Mouse (Mus musculus) liver, embryonic 16.5 days (tissue): ENCODE measurements at regions not wholly inside any gene's neighbourhood (a gene's known extent, or its start where the extent isn't known, plus 50 kb on each side); places are given as distances from the start of the nearest gene placed in this dataset.
"Not testable (repeated sequence)": the region's sequence is repeated elsewhere in the genome, so short reads cannot be mapped to it uniquely, and the experiment has no call there.

Experiments used
- ATAC-seq: fragments of 200-750 bp; cut with Nextera tagmentation; 2 replicates; pipeline ENCODE4 v1.8.0; 2017; ENCODE audit warnings: low read depth, mild to moderate bottlenecking, moderate number of reproducible peaks, moderate library complexity
- H3K27ac ChIP-seq: fragments of 300-500 bp; sonication (generic); 2 replicates; pipeline ENCODE4 v1.5.1; 2014; ENCODE audit warnings: mild to moderate bottlenecking, low read length
- H3K27me3 ChIP-seq: fragments of 300-500 bp; sonication (generic); 2 replicates; pipeline ENCODE4 v1.6.1; 2014; ENCODE audit warnings: low read depth, low read length, mixed read lengths; ENCODE audit not compliant: control insufficient read depth, insufficient read depth
- H3K36me3 ChIP-seq: fragments of 300-500 bp; sonication (generic); 2 replicates; pipeline ENCODE4 v1.6.1; 2014; ENCODE audit warnings: mild to moderate bottlenecking; ENCODE audit not compliant: control insufficient read depth, insufficient read depth
- H3K4me1 ChIP-seq: fragments of 300-500 bp; sonication (generic); 2 replicates; pipeline ENCODE4 v1.6.1; 2014; ENCODE audit warnings: low read depth, low read length, mixed read lengths; ENCODE audit not compliant: control insufficient read depth
- H3K4me2 ChIP-seq: fragments of 300-500 bp; sonication (generic); 2 replicates; pipeline ENCODE4 v1.6.1; 2014; ENCODE audit warnings: low read depth, low read length, mixed read lengths
- H3K4me3 ChIP-seq: fragments of 300-500 bp; sonication (generic); 2 replicates; pipeline ENCODE4 v1.5.1; 2014; ENCODE audit warnings: low read depth, mild to moderate bottlenecking, low read length
- H3K9ac ChIP-seq: fragments of 300-500 bp; sonication (generic); 2 replicates; pipeline ENCODE4 v1.6.1; 2014; ENCODE audit warnings: low read depth, low read length
- H3K9me3 ChIP-seq: fragments of 300-500 bp; sonication (generic); replicated peaks from 2 replicates; pipeline ENCODE4 v1.6.1; 2016; ENCODE audit warnings: low read length; ENCODE audit not compliant: control insufficient read depth
- WGBS: fragments of 180-500 bp; shearing (Covaris S2); extraction: QIAGEN DNeasy Blood & Tissue Kit; methylation state at CpG from one replicate; pipeline ENCODE4 v1.1.7; 2014; ENCODE audit not compliant: insufficient replicate concordance; 5-methylcytosine and 5-hydroxymethylcytosine counted together

DNA sequence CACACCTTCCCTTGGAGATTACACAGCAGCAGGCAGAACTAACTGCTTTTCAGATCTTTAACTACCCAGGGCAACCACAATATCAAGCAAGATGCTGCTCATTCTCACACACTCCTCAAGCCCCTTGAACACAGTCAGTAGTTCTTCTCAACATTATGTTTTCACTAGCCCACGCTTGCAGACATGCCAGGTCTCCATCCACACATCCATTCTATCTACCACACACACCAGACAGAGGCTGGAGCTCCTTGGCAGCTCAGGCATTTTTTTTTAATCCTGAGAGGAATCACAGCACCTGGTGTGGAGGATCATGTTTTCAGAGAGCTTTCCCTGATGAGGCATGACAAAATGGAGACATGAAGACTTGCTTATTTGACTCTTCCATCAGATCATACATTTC is 124.9 kb downstream of the Fasl start:
- Histone ChIP-seq H3K36me3 (no peaks in the 10 kb centered on the region), H3K9me3 (no peaks in the 10 kb centered on the region), H3K27ac (no peak overlapping the region), H3K27me3 (no peaks in the 10 kb centered on the region), H3K4me1 (no peaks in the 10 kb centered on the region), H3K9ac (no peak overlapping the region), H3K4me3 (no peak overlapping the region), H3K4me2 (no peak overlapping the region)
- no peak for ATAC-seq
- WGBS = 37% methylated on average over 1 of the region's 1 CpGs

DNA sequence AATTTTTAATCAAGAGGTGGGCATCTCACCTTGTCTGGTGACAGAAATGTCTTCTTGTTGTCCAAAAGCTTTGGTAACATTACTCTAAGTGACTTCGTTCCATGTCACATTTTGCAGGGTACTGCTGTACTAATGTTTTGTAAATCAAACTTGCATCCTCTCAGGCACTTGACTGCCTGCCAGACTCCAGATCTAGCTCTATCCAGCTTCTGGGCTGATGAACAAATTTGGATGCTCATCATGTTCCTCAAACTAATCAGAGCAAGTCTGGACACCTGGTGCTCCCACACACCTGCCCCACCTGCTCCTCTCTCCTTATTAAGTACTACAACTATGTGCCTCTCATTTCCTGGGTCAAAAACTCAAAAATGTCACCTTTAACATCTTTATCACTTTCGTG is 126.1 kb downstream of the Fasl start:
- Histone ChIP-seq H3K4me1 (no peaks in the 10 kb centered on the region), H3K4me3 (no peak overlapping the region), H3K27me3 (no peaks in the 10 kb centered on the region), H3K27ac (no peak overlapping the region), H3K4me2 (no peak overlapping the region), H3K36me3 (no peaks in the 10 kb centered on the region), H3K9ac (no peak overlapping the region), H3K9me3 (no peaks in the 10 kb centered on the region)
- ATAC-seq = no peak
- WGBS = 53% methylated on average over 2 of the region's 2 CpGs

DNA sequence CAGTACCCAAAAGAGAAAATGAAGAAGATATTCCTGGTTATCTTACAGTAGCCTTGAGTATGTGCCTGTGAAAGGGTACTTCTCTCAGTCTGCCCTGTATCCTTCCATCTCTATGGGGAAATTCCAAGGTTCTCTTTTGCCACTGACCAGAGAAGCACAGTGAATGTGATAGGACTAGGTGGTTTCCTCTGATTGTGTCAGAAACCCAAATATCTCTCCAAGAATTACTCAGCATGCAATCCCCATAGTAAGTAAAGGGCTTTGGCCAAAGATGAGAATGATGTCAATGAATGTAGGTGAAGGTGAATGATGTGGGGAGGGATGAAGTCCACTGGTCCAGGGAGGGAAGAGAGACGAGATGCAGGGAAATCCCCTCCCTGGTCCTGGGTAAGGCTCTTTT is 130.8 kb downstream of the Fasl start:
- H3K4me3 ChIP-seq = no peak overlapping the region
- H3K27me3 ChIP-seq = no peaks in the 10 kb centered on the region
- H3K4me2 ChIP-seq = no peak overlapping the region
- no peak for ATAC-seq
- no peaks in the 10 kb centered on the region for H3K9me3 ChIP-seq
- no peak overlapping the region for H3K27ac ChIP-seq
- 52% methylated on average over 1 of the region's 1 CpGs for WGBS
- no peaks in the 10 kb centered on the region for H3K36me3 ChIP-seq
- no peaks in the 10 kb centered on the region for H3K4me1 ChIP-seq
- H3K9ac ChIP-seq = no peak overlapping the region

DNA sequence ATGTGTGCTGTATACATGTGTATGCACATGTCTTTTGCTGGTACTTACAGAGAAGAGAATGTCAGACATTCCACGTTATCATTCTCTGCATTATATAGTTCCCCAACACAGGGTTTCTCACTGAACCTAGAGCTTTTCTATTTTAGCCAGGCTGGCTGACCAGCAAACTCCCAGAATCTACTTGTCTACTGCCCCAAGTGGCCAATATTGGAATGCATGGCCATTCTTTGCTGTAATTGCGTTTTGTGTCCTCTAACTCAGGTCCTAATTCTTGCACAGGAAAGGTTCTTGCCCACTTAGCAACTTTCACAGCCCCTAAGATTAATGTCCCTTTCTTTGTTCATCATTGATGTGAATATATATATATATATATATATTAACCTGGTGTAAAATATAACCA is 138.9 kb downstream of the Fasl start:
- Histone ChIP-seq H3K27ac (no peak overlapping the region), H3K4me3 (no peak overlapping the region), H3K9ac (no peak overlapping the region), H3K27me3 (no peaks in the 10 kb centered on the region), H3K9me3 (no peaks in the 10 kb centered on the region), H3K4me1 (no peaks in the 10 kb centered on the region), H3K4me2 (no peak overlapping the region), H3K36me3 (no peaks in the 10 kb centered on the region)
- WGBS = 53% methylated on average over 2 of the region's 2 CpGs
- ATAC-seq = no peak

DNA sequence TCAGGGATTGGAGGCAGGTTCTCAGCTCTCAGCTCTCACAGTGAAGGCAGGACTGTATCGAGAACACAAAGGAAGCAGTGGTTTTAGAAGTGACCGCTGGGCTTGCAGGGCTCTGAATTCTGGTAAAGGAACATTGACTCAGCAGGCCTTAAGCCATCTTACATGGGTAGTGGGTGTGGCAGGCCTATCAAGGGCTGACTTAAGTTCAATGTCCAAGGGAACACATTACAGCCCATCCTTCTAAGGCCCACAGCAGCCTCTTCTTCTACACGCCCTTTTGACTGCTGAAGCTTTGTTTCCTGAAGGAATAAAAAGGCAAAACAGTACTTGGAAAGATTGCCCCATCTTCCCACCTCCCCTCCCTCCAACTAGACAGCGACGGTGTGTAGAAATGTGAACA is 137.6 kb downstream of the Tnfsf18 start:
- H3K36me3 ChIP-seq = no peaks in the 10 kb centered on the region
- no peak overlapping the region for H3K27ac ChIP-seq
- no peak for ATAC-seq
- H3K9ac ChIP-seq = no peak overlapping the region
- H3K4me3 ChIP-seq = no peak overlapping the region
- H3K27me3 ChIP-seq = no peaks in the 10 kb centered on the region
- WGBS = 52% methylated on average over 5 of the region's 5 CpGs
- no peak overlapping the region for H3K4me2 ChIP-seq
- no peaks in the 10 kb centered on the region for H3K9me3 ChIP-seq
- no peaks in the 10 kb centered on the region for H3K4me1 ChIP-seq

DNA sequence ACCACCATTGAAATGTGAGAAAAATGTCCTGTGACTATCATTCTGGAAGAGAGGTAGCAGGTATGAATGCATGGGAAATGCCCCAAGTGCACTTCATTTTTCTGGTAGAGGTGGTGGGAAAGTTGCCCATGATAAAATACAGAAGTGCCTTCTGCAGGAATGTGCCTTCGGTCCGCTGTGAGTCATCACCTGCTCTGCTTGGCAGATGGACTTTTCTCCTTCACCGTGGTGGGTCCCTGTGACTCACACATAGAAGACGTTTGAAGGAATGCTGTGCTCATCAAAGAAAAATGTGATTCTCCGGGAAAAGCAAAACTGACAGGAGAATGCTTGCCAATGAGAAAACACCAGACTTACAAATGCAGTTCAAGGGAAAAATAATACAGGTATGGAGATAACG is 126.8 kb downstream of the Tnfsf18 start:
- no peaks in the 10 kb centered on the region for H3K27me3 ChIP-seq
- H3K4me1 ChIP-seq = no peaks in the 10 kb centered on the region
- no peaks in the 10 kb centered on the region for H3K9me3 ChIP-seq
- 68% methylated on average over 6 of the region's 6 CpGs for WGBS
- no peak overlapping the region for H3K9ac ChIP-seq
- no peak for ATAC-seq
- H3K27ac ChIP-seq = no peak overlapping the region
- H3K4me2 ChIP-seq = no peak overlapping the region
- H3K4me3 ChIP-seq = no peak overlapping the region
- H3K36me3 ChIP-seq = no peaks in the 10 kb centered on the region

DNA sequence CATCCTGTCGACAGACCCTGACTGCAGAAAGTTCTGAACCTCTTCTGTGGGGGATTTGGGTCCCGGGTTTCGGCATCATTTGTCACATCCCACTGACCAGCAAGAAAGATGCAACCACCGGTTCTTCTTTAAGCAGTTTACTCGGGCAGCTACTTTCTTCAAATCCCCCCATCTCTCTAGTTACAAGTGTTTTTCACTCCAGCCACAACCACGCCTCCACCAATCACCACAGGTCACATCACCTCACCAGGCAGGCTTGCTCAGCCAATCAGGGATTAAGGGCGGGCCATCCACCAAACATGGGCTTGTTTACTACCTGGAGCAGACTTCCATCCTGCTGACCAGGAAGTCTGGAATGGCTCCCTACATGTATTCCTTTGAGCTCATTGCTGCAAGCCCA is 119.6 kb downstream of the Tnfsf18 start:
- H3K27me3 ChIP-seq, H3K4me2 ChIP-seq, H3K9ac ChIP-seq, H3K4me1 ChIP-seq, H3K9me3 ChIP-seq, H3K4me3 ChIP-seq, H3K36me3 ChIP-seq, H3K27ac ChIP-seq, ATAC-seq: not testable (repeated sequence)
- 71% methylated on average over 7 of the region's 7 CpGs for WGBS

DNA sequence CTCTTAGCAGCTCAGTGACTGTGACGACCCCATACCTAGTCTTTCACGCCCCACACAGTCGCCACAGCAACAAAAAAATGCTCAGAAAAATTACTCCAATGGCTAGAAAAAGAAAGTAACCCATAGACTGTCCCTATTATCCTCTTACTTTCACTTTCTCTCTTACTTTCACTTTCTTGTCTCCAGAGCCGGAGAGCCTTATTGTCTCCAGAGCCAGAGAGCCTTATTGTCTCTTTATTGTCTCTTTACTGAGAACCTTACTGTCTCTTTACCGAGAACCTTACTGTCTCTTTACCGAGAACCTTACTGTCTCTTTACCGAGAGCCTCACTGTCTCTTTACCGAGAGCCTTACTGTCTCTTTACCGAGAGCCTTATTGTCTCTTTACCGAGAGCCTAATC is 119.2 kb downstream of the Tnfsf18 start:
- ATAC-seq, H3K4me2 ChIP-seq, H3K9me3 ChIP-seq, H3K27me3 ChIP-seq, H3K27ac ChIP-seq, H3K4me1 ChIP-seq, H3K9ac ChIP-seq, H3K36me3 ChIP-seq, H3K4me3 ChIP-seq: not testable (repeated sequence)
- WGBS = 69% methylated on average over 10 of the region's 10 CpGs

DNA sequence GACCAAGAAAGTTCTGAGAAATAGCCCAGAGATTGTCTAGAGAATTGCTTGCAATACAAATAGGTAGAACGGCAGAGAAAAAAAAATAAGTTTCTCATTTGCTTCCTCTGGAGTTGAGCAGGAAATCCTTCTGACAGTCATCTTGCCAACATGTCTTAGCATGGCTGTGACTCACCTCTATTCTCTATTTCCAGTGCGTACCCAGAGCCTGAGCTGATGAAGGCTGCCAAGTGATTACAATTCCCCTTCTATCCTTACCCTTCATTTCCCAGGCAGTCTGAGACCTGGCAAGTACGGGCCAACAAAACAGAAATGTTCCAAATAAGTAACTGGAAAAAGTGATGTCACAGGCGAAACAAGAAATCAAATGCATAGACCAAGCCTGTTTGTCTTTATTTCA is 113.0 kb downstream of the Tnfsf18 start:
- Histone ChIP-seq H3K27ac (no peak overlapping the region), H3K9me3 (no peaks in the 10 kb centered on the region), H3K36me3 (no peaks in the 10 kb centered on the region), H3K27me3 (no peaks in the 10 kb centered on the region), H3K4me3 (no peak overlapping the region), H3K4me1 (no peaks in the 10 kb centered on the region), H3K4me2 (no peak overlapping the region), H3K9ac (no peak overlapping the region)
- WGBS = 49% methylated on average over 4 of the region's 4 CpGs
- ATAC-seq = no peak

DNA sequence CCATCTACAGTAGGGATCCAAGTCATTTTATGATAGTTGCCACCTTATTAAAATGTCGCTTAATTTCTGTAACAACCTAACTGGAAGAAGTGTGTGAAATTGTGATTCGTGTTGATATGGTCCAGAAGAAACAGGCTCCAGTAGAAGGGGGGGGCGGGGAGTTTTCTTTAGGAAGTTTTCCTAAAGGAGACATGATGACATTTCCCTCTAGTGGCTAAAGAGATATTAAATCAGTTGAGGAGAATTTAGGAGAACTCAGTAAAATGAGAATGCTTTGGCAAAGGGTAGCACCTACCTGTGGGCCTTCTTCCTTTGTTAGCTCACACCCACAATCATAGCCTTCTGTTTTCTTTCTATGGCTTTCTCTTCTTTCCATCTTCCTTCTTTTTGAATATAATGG is 107.7 kb downstream of the Tnfsf18 start:
- WGBS = 54% methylated on average over 3 of the region's 3 CpGs

More for the DNA sequence above, 107.7 kb downstream of the Tnfsf18 start:
- ATAC-seq = no peak
- H3K36me3 ChIP-seq = no peaks in the 10 kb centered on the region
- no peaks in the 10 kb centered on the region for H3K27me3 ChIP-seq
- H3K9ac ChIP-seq = no peak overlapping the region
- H3K9me3 ChIP-seq = no peaks in the 10 kb centered on the region
- H3K4me2 ChIP-seq = no peak overlapping the region
- no peak overlapping the region for H3K27ac ChIP-seq
- H3K4me3 ChIP-seq = no peak overlapping the region
- no peaks in the 10 kb centered on the region for H3K4me1 ChIP-seq
